Mouse (Mus musculus): ENCODE results near the gene Fuca2.
"Not testable (repeated sequence)": the region's sequence is repeated elsewhere in the genome, so short reads cannot be mapped to it uniquely, and the experiment has no call there.

The Fuca2 gene

DNA sequence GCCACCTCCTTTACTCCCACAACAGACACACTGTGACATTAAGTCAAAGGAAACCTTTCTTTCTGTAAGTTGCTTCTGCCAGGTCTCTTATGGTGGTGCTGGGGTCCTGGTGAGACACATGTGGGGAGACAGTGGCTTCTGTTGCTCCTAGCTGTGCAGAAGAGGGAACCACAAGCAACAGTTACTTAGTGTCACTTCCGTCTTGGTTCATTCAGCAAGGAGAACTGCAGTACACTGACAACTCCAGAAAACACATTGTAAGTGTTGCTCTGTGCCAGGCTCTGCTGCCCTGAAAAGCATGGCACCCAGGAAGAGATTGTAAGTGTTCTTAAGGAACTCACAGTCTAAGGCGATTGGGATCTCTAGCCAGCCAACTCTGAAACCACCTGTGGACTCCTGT, at the start of gene Fuca2:
Gene Fuca2 (plus strand): TSS at position 210 of the 400 bp plus-strand sequence.
- DNase-seq = no peak

DNA sequence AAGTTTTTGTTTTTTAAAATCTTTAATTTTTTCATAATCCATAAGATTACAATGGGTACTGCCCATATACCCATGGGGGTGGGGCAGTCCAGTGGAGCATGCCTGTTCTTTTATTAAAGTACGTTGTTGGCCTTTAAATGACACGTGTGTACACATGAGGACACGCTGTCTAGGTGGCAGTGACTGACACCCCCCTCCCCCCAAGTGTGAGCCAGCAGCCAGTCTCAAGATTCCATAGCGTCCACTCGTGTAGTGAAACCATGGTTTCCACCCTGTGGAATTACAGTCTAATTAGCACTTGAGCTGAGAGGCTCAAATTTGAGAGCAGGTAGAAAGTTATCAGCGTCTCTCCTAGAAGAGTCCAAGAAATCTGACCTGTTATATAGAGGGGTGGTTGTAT, 47.7 kb upstream of the Fuca2 start:
- DNase-seq = no peak

DNA sequence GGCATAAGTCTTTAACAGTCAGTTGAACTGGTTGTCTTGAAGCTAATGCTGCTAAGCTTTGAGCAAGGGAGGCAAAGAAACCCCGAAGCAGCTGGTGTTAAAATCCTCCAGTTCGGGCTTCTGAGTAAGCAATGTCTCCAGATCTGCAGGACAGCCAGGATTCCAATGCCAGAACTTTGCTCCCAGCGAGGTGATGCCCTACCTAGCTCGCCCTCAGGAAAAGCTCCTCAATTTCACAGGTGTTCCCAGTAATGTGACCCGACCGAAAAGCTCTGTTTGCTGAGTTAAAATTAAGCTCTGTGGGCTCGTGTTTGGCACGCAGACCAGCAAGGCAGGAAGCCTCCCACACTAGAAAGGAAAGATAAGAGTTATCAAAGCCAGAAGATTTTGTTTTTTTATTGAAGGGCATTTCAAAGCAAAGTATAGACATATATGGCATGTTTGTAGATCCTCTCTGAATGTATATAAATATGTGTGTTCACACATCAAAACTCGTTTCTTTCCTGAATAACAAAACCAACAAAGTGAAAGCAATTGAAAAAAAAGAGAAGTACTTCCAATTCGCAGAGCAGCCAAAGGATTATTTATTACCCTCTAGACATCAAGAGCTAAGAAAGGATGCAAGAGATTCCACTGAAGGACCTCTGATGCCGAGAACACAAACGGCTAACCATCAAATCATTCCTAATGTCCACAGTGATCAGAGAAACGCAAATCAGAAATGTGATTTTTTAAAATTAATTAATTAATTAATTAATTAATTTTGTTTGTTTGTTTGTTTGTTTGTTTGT, 45.9 kb upstream of the Fuca2 start:
- peak in 1 of 2 experiments; percentile 12 for DNase-seq

DNA sequence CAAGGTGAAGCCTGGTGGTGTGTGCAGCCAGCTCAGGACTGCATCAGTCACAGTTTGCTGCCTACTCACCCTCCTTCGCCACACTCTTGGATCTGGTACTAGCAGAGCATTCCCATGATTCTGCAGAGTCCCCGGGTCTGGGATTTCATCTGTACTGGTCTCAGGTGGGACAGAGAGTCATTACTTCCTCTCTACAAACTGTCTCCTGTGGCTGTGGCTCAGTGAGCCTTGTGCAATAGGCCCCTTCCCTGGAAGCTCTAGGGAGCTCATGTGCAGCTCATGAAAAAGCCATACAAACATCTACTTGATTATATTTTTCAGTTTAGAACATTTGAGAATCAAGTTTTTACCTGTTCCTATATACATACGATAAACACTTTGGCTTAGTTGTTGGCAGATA, 35.0 kb upstream of the Fuca2 start:
- DNase-seq = not testable (repeated sequence)

DNA sequence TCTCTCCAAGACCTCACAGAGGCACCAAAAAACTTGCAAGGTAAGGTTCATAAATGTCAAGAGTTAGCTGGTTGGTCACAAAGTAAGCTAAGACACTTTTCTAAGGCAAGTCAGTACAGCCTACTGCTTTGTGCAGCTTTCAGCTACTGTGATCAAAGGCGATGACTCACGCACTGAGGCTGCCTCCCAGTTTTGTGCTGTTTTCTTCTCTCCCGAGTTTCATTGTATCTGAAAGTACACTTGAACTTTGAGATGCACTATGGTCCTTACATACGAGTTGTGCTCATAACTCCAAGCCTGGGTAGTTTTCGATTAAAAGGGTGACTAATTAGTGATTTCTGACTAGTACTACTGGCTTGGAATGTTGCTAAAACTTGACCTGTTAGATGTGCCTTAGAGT, 32.4 kb upstream of the Fuca2 start:
- DNase-seq = no peak

DNA sequence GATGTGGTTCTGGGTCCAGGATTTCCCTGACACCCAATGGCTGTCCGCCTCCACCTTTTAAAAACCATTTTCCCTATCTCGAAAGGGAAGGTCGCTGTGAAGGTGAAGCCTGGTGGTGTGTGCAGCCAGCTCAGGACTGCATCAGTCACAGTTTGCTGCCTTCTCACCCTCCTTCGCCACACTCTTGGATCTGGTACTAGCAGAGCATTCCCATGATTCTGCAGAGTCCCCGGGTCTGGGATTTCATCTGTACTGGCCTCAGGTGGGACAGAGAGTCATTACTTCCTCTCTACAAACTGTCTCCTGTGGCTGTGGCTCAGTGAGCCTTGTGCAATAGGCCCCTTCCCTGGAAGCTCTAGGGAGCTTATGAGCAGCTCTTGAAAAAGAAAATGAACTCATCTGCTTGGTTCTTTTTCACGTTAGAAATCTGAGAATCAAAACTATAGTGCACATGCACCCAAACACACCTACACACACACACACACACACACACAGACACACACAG, 31.3 kb upstream of the Fuca2 start:
- not testable (repeated sequence) for DNase-seq

DNA sequence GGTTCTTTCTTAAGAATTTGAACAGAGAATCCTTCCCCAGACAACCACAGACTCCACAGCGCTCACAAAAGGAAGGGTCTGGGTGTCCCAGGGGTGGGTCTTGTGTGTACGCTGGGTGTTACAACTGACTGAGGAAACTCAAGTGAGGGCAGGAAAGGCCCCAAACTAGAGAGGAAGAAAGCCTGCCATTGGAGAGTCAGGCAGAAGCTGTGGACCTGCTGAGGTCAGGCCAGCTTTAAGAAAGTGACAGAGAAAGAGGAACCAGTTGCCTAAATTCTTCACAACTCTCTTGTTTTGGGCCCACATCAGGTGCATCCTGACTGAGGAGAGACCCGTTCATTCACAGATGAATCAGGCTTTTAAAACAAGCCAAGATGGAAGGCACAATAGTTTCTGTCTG, 29.1 kb upstream of the Fuca2 start:
- DNase-seq = no peak

DNA sequence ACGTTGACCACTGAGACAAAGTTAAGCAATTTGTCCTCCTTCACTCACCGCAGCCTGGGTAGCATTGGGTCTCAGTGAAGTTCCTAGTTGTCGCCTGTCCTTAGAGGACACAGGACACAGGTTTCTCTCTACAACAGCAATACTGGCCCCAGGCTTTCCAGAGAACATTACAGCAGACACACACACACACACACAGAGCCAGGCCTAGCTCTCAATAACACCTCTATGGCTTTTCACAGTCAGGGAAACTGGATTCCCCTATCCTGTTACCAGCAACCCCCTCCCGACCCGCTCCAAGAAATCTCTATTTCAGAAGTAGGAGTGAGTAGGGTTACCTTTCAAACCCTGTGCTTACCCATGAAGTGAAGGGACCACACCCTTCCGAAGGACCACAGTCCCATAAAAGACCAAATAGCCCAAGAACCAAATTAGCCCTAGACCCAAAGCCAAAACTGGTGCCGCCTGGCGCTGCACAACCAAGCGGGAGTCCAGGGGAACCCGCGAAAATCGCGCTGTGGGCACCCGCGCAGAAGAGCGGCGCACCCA, 26.0 kb upstream of the Fuca2 start:
- DNase-seq = no peak

DNA sequence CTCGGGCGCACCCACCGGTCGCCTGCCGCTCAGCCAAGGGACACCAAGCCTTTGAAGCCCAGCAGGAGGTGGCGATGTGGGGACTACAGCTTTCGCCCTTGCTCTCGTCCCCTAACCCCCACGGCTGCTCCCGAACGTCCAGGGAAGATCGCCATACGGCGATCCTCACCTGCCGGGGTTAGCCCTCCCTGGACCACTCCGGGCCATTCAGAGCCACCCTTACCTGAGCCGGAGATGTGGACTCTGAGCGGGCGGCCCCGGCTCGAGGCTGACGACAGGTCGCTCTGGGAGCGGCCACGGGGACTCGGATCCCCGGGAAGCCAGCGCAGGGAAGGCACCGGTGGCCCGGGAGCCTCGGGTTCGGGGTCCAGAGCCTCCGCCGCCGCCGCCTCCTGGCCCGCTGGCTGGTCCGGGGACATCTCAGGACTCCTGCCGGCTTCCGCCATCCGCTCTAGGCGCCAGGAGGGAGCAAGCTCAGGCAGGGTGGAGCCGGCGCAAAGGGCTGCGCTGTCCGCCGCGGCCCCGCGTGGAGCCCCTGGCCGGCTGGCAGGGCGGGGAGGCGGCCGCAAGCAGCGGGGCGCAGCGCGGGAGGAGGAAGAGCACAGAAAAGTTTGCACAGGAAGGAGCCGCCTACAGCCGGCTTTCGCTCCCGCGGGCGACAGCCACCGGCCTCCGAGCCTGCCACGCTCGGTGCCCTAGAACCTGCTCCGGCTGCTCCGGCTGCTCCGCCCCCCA, 25.3 kb upstream of the Fuca2 start, which contains the start of gene Phactr2:
Gene Phactr2 (minus strand): TSS at position 580 of the 735 bp plus-strand sequence.
- DNase-seq = peak; percentile 5 to 26

DNA sequence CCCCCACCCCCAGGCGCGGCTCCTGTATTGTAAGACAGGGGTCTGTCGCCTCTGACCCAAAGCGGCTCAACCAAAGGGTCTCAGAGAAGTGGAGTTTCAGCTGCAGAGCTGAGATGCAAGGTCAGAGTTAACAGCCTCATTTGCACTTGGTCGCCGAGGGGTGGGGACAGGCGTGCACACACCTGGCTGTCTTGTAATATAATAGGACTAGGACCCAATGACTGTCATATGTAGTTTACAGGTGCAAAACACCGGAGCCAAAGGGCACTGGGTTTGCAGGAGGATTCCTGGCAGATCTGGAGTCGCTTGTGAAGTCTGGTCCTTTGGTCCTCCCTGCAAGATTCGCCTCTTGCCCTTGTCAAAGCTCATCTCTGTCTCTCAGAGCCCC, 24.8 kb upstream of the Fuca2 start:
- no peak for DNase-seq

DNA sequence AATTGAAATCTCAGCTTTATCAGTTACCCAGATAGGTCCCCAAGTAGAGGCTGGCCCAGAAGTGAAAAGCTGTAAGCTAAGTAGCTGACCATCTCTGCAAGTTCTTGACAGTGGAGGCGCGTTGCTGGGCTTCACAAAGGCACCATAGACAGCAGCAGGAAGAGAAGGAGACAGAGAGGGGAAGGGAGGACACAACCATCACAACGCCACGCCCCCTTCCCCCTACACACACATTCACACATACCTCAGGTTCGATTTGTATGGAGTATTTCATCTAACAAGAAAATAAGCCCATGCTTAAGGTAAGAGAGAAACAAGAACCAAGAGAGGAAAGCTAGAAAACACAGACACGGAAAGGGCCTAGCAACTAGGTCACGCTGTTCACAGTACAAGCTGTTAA, 24.2 kb upstream of the Fuca2 start:
- DNase-seq = no peak

DNA sequence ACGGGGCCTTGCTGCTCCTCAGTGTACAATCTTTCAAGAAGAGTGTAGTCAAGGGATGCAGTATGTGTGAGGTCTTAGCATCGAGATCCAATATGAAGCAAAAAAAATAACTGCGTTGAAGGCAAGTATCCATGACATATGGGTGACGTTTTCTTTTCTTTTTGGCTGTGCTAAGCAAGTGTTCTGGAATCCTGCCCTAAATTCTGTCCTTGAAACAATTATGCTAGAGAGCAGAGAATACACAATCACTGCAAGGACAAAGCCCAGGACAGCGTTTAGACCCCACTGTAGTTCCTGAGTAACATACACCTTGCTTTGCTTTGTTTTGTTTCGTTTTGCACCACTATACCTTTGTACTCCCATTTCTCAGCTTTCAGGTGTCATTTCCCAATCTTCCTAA, 20.0 kb upstream of the Fuca2 start:
- DNase-seq = no peak

DNA sequence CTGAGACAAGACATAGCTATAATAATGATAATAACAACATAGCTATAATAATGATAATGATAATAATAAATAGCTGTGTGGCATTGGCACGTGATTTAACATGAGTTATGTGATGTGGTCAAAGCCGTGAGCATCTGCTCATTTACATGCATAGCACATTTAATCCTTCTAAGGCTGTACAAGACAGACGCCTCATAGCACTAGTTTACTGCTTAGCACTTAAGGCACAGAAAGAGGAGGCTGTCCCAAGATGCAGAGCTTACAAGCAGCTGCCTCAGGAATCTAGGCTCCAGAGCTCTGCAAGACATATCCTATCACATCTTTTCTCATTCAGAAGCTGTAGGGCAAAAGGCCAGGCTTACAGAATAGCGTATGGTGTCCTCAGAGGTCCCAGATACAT, 13.4 kb upstream of the Fuca2 start:
- DNase-seq = no peak

DNA sequence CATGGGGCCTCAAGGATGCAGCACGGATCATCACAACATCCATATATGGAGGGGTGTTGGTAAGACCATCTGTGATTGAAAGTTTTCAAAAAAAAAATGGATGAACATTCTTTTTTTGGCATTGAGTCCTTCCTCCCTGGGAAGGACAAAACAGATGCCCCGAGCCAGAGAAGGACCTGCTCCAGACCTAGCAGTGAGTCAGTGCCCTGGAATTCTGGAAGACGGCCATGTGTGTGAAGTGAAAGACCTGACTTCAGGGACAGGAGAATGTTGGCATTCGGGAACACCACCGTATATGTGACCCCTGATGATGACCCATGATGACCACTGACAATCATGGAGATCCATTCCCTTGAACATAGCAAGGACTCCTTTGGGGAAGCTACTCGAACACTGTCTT, 9.7 kb upstream of the Fuca2 start:
- no peak for DNase-seq

DNA sequence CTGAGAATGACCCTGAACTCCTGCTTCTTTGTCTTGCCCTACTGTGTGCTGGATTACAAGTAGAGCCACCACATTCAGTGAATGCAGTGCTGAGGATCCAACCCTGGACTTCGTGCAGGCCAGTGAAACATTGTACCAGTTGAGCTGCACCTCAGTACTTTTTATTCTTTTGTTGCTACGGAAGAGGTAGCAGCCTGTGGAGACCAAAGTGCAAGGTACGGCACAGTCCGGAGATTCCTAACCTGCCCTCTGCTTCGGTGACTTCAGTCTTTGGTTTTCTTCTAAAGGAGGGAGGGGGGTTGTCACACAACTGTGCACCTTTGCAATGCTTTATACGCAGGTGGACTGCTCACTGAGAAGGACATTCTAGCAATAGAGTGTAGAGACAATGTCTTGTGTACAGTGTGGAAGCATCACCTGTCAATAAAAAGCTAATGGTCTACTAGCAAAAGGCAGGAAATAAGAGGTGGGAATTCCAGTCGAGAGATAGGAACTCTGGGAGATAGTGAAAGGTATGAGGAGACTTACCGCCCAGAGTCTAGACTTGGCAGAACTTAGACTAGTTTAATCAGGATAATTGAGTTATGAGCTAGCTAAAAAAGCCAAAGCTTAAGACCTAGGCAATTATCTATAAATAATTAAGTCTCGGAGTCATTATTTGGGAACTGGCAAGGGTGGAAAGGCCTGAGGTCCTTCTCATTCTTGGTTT, 5.2 kb upstream of the Fuca2 start:
- no peak for DNase-seq

DNA sequence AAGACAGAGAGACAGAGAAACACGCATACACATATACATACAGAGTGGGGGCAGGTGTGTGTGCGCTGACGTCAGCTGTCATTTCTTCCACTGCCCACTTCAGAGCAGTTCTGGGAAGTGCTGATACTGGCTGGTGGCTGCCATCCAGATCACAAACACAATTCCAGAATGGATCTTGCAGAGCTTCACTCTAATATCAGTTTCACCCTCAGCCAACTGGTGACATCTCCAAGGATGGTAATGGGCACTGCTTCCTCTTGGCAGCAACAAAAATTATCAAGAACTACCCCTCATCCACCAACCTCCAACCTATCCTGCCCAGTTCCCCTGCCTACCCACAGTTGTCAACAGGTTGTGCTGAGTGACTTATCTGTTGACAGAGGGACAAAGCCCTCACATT, 3.0 kb upstream of the Fuca2 start:
- no peak for DNase-seq

DNA sequence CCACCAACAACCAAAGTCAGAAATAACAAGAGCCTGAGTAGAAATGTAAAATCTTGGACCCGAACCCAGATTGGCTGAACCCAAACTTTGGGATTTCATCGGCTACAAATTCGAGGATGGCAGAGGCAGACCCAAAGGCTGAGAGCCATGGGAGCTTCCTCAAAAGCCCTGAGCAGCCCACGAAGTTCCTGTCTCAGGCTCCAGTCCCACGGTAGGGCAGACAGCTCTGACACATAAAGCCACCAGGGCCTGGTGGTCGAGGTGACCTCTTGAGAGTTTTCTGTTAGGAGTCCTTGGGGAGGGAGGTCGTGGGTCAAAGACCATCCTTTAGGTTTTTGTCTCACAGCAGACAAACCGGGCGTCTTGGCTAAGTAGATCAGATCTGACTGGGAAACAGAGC, 1.1 kb downstream of the Fuca2 start:
- DNase-seq = peak; percentile 16 to 18

DNA sequence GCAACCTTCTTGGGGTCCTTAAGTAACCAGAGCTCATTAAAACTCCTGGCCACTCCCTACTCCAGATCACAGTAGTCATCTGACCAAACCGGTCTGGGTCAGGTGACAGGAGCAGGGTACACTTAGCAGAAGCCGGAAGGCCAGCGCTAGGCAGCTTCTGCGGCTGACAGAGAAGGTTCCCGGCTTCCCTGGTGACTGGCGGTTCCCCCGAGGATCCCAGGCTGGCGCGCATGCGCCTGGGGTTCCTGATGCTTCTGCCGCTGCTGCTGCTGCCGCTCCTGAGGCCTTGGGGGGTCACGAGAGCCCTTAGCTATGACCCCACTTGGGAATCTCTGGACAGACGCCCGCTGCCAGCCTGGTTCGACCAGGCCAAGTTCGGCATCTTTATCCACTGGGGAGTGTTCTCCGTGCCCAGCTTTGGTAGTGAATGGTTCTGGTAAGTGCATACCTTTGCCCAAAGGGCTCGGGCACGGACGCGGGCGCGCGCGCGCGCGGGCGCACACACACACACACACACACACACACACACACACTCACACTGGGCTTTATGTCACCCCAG, 1.7 kb downstream of the Fuca2 start:
- peak; percentile 83 to 87 for DNase-seq

DNA sequence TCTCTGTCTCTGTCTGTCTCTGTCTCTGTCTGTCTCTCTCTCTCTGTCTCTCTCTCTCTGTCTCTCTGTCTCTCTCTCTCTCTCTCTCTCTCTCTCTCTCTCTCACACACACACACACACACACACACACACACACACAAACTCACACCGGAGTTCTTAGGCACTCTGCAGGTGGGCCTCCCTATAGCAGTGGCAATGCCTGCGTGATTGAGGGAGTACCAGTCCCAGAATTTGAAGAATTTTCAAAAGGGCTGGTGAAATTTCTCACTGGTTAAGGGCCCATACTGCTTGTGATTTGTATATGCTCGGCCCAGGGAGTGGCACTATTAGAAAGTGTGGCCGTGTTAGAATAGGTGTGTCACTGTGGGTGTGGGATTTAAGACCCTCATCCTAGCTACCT, 2.2 kb downstream of the Fuca2 start:
- peak; percentile 8 to 24 for DNase-seq

DNA sequence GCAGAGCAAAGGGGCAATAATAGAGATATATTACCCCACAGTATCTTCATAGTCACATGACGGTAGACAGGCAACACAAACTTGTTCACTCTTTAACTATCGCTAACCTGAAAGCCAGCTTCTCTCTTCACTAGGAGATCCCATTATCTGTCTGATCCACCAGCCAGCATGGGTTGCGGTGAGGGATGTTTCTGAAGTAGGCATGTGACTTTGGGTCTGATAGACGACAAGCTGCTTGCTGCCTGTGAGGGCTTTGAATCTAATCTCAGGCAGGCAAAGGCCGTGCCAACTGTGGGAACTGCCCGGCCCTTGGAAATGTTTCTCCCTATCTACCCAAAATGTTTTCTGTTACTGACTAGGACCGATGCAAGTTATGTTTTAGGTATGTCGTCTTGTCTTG, 3.0 kb downstream of the Fuca2 start:
- no peak for DNase-seq

DNA sequence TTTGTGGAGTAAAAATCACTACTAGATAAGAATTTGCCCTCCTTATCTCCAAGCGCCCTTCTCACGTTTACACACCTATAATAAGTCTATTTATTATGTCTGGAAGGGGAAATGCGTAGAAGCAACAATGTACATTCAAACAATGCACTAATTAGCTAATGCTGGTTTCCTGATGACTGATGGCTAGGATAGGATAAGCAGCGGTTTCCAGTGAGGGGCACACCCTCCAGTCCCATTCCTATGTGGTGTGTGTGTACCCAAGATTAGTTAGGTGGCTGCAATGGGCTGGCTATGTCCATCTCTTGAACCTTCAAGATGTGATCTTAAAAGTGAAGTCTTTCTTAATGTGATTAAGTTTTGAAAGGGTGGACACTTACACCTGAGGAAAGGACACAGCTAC, 22.5 kb downstream of the Fuca2 start:
- DNase-seq = no peak

DNA sequence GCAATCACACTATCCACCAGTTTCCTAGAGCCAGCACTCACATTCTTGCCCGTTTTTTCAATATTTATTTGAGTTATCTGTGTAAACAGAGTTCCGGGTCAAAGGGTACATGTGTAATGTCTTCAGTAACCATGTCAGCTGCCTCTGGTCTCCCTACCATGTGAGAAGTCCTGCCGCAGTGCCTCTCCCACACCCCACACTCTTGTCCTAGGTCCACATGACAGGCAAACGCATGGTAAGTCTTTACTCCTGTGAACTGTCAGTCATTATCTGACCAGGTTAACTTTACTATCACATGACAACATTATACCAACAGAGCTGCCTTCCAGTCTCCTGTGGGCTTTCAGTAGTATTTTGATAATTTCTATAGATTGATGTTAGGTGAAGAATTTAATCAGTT, 28.8 kb downstream of the Fuca2 start:
- DNase-seq = no peak

DNA sequence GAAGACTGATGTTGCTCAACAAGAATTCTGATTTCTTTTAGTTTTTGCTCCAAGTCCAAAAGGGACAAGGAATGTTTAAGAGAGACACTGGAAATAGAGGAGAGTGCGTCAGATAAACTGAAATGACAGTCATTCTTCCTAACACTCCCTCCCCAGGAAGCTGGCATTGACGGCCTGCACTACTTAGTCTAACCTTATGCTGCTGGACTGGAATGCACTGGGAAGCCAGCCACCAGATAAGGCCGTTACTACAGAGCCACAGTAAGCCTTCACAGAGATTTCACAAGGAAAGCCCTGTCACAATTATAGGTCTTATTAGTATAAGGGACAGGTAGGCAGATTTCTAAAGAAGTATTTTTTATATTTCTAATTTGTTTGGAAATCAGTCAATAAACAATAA, 35.4 kb downstream of the Fuca2 start:
- DNase-seq = no peak
